14 mouse cellular contexts compared by ENCODE assay signal in the genomic region with DNA sequence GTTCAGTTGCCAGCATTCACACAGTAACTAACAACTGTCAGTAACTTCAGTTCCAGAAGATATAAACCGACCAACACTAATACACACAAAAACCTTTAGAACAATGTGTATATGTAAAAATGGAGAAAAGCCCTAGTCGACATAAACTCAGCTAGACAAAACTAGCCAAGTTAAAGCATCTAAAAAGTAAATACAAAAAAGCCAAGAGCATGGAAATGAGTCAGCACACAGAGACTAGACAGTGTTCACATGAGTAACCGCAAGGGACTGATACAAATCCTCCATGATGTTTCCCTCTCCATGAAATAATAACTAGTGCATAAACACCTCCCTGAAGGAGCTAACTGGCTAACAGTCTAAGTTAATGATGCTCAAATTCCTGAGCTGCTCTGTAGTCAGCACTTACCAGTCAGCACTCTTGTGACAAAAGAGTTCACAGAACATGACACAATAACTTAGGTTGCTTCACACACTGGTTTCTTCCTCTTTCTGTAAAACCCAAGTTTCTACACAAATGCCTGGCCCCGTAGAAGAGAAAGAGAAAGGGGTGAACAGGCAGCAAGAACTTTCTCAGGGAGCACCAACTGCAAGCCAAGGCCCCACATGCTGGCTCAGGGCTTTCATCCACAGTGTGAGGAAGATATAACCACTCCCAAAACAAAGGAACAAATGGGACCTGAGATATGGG. TPM values are rescaled to one million over a fixed set of nuclear protein-coding genes. Genes with fewer than 3 reads are reported as not detected.
A peak's percentile ranks its signal among the peaks of the same experiment; 100 is the strongest.
DNase-seq lines count a peak whose midpoint lies in the region; ATAC-seq and TF ChIP-seq lines count a peak whose summit lies in the region.
"Had no signal": no experiment of that assay in that cellular context is flagged by ENCODE, and none has a peak within 500 bp of the region (broad histone marks: within the 10 kb centered on the region; RNA-seq: fewer than 3 reads in every experiment).

No protein-coding gene starts in this region.

- H3K36me3 ChIP-seq in liver, embryonic 14.5 days (replicated peaks; ENCODE audit: control insufficient read depth, insufficient read depth, low read depth): peaks cover 15% of the 10 kb centered on the region

- no peaks in the 10 kb centered on the region for H3K4me1 ChIP-seq in liver, embryonic 14.5 days (replicated peaks; ENCODE audit: control insufficient read depth in 2 of 2, insufficient read depth in 2 of 2, low read length in 1 of 2)

- no peak for ATAC-seq in liver, embryonic 14.5 days (ENCODE audit: insufficient read depth)
- peak; percentile 58; the same call in 1 of the 2 replicates for ATAC-seq in megakaryocyte-erythroid progenitor cell, adult 5-6 weeks (replicated peaks; ENCODE audit: low FRiP score, low TSS enrichment, poor library complexity, severe bottlenecking)
- ATAC-seq: forebrain, embryonic 14.5 days; inflammation-experienced regulatory T-cells, adult 6 months had no signal

- H3K27me3 ChIP-seq in liver, embryonic 14.5 days (ENCODE audit: control insufficient read depth, insufficient read depth, low read length): no peaks in the 10 kb centered on the region
- H3K27me3 ChIP-seq: neural tube, embryonic 15.5 days had no signal

- no peak overlapping the region for H3K4me2 ChIP-seq in liver, embryonic 14.5 days (ENCODE audit: low read depth)
- H3K4me2 ChIP-seq: neural tube, embryonic 15.5 days had no signal

- no peaks in the 10 kb centered on the region for H3K9me3 ChIP-seq in liver, embryonic 14.5 days (ENCODE audit: control insufficient read depth, low read length)
- H3K9me3 ChIP-seq: neural tube, embryonic 15.5 days had no signal

- no peak overlapping the region for H3K27ac ChIP-seq in liver, embryonic 14.5 days
- H3K27ac ChIP-seq: neural tube, embryonic 15.5 days had no signal

- intact Hi-C loops in left cerebral cortex, postnatal 4 days (cut with DNase I): no loop called here

- TF ChIP-seq EP300 in liver, embryonic 14.5 days (IDR thresholded peaks at IDR 0.05; ENCODE audit: low read depth): 0 out of 2 replicates have a peak, but pooled peaks have one; percentile 13

- DNase-seq in A20 (ENCODE audit: low read depth, low spot score) (peak; percentile 71), NIH3T3 (ENCODE audit: low read depth) (peak; percentile 6)
- peak in 2 of 3 experiments; percentile 24 to 33 for DNase-seq in liver, embryonic 14.5 days (ENCODE audit: low read depth in 3 of 3, low spot score in 3 of 3)
- no peak for DNase-seq in left cerebral cortex, postnatal 4 days
- no peak for DNase-seq in T-cell, adult 2 months (ENCODE audit: low spot score)
- DNase-seq in cerebellum, postnatal 14 days: no peak
- DNase-seq: gastrocnemius, postnatal 36 days; heart, postnatal 14 days; kidney, postnatal 36 days; thymus, adult 2 months had no signal

- no peak for TF ChIP-seq CTCF in liver, embryonic 14.5 days (IDR thresholded peaks at IDR 0.05; ENCODE audit: low read depth)

- 62% methylated on average over 4 of the region's 4 CpGs for WGBS in liver, embryonic 14.5 days (ENCODE audit: insufficient replicate concordance)

- no peak overlapping the region for H3K4me3 ChIP-seq in liver, embryonic 14.5 days (ENCODE audit: insufficient read depth in 1 of 2, low read depth in 2 of 2, low read length in 2 of 2)
- H3K4me3 ChIP-seq: neural tube, embryonic 15.5 days had no signal

- H3K9ac ChIP-seq in liver, embryonic 14.5 days (replicated peaks): no peak overlapping the region
- H3K9ac ChIP-seq: neural tube, embryonic 15.5 days had no signal

RNA-seq across cellular contexts. Expression of gene Gsg1l, which starts 52.6 kb away (rescaled TPM):
- polyA plus RNA-seq in liver, embryonic 14.5 days (2012; rRNA removed): 0.07 and 0.10 TPM in 2 replicates
- polyA plus RNA-seq in liver, embryonic 14.5 days (2014; fragmentation: Nextera tagmentation; extraction: Ambion mirVana): 0.13 TPM in 1 of 2 replicates, not detected in the other
- not detected in 2 replicates for total RNA-seq in megakaryocyte-erythroid progenitor cell, adult 5-6 weeks (2014; fragmentation: Nextera tagmentation)
- total RNA-seq in megakaryocyte-erythroid progenitor cell, adult 5-6 weeks (2017): not detected in 2 replicates
- 10 to 100 TPM; 16.4 to 19.2 TPM for total RNA-seq in left cerebral cortex, postnatal 4 days (2021)
- total RNA-seq: gastrocnemius, postnatal 36 days had no signal
- polyA plus RNA-seq: inflammation-experienced regulatory T-cells, adult 6 months had no signal

Comparison
In these comparisons a context has a peak if more than half of its experiments do, and no peak if none do; other contexts are left out.
1. DNase-seq: peak in A20 (single experiment), NIH3T3 (single experiment) and liver, embryonic 14.5 days (2 of 3); none in left cerebral cortex, postnatal 4 days (single experiment), T-cell, adult 2 months (single experiment) and cerebellum, postnatal 14 days (0 of 2).
2. RNA of gene Gsg1l, which starts 52.6 kb away (total RNA-seq): 16.4 to 19.2 TPM in left cerebral cortex, postnatal 4 days; not detected in megakaryocyte-erythroid progenitor cell, adult 5-6 weeks; every median in the first group is over 10 times any median in the second.